Mouse (Mus musculus): ENCODE results near the gene Tnmd.

The Tnmd gene

DNA sequence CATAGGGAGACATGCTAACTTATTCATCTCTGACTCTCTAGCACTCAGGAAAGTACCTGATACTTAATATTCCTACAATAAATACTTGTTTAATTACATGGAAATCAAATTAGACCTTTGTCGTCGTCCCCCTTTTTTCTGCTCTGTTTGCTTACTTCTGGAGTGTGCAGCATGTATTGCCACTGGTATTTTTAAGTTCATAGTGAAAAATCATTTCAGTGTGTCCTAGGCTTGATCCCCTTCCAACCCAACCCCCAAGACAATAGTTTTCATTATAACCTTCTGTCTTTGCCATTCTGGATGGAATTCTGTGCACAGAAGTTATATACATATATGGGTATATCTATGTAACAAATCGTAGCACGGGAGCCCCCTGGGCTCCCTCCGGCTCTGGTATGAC lies at the start of gene Tnmd:
Tnmd (plus strand) TSS at position 301 of the 400 bp plus-strand sequence.
- no peak for DNase-seq

DNA sequence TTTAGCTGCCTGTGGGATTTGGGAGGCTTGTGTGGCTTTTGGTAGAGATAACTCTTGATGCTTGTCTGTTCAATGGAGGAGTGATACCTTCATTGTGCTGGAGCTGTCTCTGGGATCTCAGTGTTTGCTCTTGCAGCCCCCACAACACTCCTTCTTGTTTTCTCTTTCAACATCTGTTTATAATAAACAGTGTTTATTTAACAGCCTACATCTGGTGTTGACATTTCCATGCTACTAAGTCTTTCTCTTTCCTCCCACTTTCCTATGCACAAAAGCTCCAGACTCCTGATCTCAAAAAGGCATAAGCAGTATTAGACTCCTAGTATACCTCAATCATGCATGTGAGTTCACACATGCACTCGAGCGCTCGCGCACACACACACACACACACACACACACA lies 2.9 kb downstream of the Tnmd start:
- DNase-seq, result no peak

DNA sequence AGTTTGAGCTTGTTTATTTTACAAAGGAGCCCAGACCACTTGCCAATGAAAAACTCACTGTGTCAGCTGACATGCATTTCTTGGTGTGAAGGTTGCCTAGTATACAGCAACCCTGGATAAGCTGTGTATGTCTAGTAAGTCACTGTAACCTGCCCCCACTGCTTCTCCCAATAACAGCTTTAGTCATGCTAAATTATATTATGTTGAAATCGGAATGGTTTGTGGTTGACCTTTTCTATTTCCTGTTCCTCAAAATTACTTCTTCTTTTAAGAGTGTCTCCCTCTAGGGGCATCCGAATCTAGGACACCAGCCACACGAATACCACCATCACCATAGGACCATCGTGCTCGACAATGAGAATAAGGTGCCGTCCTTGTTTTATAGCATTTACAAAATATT lies 19.0 kb downstream of the Tnmd start:
- no peak for DNase-seq

GRCm38 (mm10) chrX:133887308-133887707 lies 36.5 kb downstream of the Tnmd start:
- no peak for DNase-seq

- DNase-seq, result no peak
Measured at GRCm38 (mm10) chrX:133888111-133888510, 37.3 kb downstream of the Tnmd start.

DNA sequence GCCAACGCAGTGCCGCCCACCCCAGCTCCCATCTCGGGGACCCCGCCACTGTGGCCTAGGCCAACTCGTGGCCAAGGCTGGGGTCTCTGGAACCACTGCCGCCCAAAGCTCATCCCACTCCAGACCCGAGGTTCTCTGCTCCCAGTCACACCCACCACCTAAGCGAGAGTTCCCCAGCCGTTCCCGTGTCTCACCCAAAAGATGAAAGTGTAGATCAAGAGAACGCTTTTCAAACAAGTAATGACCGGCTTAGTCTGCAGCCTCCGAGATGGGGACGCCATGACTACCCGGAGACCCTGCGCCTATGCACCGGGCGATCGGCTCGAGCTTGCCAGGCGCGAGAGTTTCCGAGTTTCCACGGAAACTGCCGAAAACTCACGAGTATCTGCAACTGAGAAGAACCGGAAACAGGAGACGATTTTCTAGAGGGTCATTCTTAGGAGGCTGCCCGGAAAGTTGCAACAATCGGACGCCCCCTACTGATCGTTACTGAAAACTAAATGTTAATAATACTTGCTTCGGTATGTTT lies 47.3 kb downstream of the Tnmd start, which contains the start of gene Tspan6:
Tspan6 (minus strand) TSS at position 416 of the 529 bp plus-strand sequence.
- DNase-seq, result peak; percentile 61

DNA sequence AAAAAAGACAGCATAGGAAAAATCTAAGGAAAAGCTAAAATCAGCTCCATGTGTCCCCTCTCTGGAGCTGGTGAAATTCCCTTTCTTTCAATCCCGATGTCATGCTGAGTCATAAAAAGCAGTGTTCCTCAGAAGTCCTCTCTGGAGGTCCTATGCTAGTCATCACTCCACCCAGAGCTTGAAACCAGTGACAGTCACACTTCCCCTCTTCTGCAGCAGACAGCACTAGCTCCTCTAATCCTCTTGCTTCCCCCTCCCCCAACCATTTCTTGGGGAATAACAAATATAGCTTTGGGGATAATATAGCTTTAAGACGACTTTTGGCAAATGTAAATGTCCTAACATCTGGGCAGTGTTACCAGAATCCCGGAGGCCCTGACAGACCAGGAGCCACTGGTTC lies 57.5 kb downstream of the Tnmd start, which contains the start of gene Srpx2:
Srpx2 (plus strand) TSS at position 166 of the 400 bp plus-strand sequence.
- no peak for DNase-seq

DNA sequence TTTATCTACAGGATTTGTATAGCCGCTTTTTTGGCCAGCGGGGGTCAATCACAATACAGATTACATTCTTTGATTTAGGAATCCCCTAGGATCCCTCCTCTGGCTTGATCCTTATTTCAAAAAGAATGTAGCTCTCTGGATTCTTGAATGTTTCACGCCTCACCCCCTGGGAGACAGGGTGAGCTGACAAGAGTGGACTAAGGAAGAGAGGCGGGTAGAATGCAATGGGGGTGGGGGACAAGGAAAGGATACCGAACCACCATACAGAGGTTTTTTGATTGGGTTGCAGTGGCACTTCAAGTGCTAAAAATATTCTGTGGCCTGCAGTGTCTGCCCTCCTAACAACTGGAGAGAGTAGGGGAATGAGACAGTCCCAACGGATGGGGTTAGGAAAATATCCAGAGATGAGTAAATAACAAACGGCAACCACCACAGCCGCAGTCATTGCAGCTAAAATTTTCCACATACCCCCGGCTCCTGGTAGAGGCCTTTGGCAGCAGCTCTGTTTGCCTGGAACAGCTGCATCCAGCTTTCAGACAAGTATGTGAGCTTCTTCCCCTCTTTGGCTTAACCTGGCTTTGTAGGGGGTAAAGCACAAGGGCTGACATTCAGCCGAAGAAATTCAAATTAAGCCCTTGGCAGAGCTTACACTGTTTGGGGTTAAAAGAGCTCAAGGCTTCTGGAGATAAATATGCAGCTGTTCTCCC lies 60.8 kb downstream of the Tnmd start:
- no peak for DNase-seq

GRCm38 (mm10) chrX:133913006-133913405 lies 62.2 kb downstream of the Tnmd start:
- no peak for DNase-seq

DNA sequence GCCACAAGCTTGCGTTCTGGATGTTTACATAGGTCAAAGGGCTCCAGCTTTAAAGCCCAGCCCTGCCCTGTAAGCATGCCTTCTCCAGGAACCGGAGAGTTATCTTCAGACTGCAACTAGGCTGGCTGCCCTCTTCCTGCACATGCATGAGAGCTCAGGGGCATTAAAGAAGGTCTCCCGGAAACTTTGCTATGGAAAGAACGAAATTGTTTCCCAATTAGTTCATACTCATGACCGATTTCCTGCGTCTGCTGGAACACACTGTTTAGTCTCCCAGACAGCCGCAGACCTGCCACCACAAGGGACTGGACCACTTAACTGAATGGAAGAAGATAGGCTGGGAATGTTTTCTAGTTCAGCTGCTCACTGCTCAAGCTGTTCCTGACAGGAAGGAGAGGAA lies 63.4 kb downstream of the Tnmd start:
- DNase-seq, result no peak

All from cerebellum, adult 8-10 months (tissue).